23 mouse cellular contexts compared by ENCODE assay signal in the genomic region with DNA sequence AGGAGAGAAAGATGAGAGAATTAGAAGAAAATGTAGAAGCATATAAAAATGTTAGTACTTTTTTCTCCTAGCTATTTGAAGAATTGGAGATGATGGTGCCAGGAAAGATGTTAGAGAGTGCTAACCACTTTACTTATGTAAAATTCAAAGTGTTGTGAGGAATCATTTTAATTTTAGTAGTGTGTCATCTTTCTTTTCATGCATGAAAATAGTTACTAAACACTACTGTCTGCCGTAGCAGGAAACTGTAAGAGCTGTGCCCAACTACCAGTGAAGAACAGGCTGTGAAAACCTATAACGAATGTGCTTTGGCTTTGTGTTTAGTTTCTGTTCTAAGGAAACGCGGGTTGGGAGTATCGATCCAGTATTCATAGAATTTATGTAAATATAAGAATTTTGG.
DNase-seq lines count a peak whose midpoint lies in the region; ATAC-seq and TF ChIP-seq lines count a peak whose summit lies in the region.
"Had no signal": no experiment of that assay in that cellular context is flagged by ENCODE, and none has a peak within 500 bp of the region (broad histone marks: within the 10 kb centered on the region; RNA-seq: fewer than 3 reads in every experiment).

No protein-coding gene starts in this region.

- TF ChIP-seq CTCF in left cerebral cortex, adult 2 months (IDR thresholded peaks at IDR 0.05): no peak
- no peak for TF ChIP-seq CTCF in thymus, adult 2 months (IDR thresholded peaks at IDR 0.05; ENCODE audit: borderline replicate concordance, control insufficient read depth, extremely low read depth, insufficient read depth, low read length, poor library complexity)

- no peak overlapping the region for H3K4me3 ChIP-seq in left cerebral cortex, adult 2 months
- no peak overlapping the region for H3K4me3 ChIP-seq in thymus, adult 2 months (ENCODE audit: control insufficient read depth, insufficient read depth, low read length)

- no peak for TF ChIP-seq POLR2A in thymus, adult 2 months (IDR thresholded peaks at IDR 0.05; ENCODE audit: control insufficient read depth, extremely low read depth, insufficient read depth, low read length, poor library complexity)

- no peak for DNase-seq in frontal cortex, postnatal 14 days (ENCODE audit: low spot score in 2 of 2)
- no peak for DNase-seq in left cerebral cortex, adult 2 months (ENCODE audit: extremely low spot score in 1 of 2, low spot score in 2 of 2)
- no peak for DNase-seq in left cerebral cortex, postnatal 10 days (ENCODE audit: extremely low spot score in 1 of 2, low spot score in 2 of 2)
- peak; percentile 42 for DNase-seq in brain, adult 2 months (ENCODE audit: low read depth, low spot score)
- DNase-seq in telencephalon, adult 2 months (ENCODE audit: low read depth, low spot score): peak; percentile 40
- no peak for DNase-seq in heart, adult 9 months (ENCODE audit: low spot score in 2 of 2)
- DNase-seq in thymus, adult 2 months: no peak
- DNase-seq: adrenal gland, adult 2 months; adrenal gland, adult 8-10 months; adrenal gland, postnatal 10 days; adrenal gland, postnatal 14 days; adrenal gland, postnatal 25 days; adrenal gland, postnatal 36 days; B cell, adult 2 months; cerebellum, adult 11 months; cerebellum, adult 11-12 months; cerebellum, adult 18-20 months had no signal

- no peaks in the 10 kb centered on the region for H3K27me3 ChIP-seq in thymus, adult 2 months (ENCODE audit: control insufficient read depth, insufficient read depth, low read length)
- H3K27me3 ChIP-seq: CH12.LX, Patski had no signal

- no peaks in the 10 kb centered on the region for H3K36me3 ChIP-seq in thymus, adult 2 months (ENCODE audit: control insufficient read depth, insufficient read depth, low read length)
- H3K36me3 ChIP-seq: G1E had no signal

- ATAC-seq in frontal cortex, adult (ENCODE audit: low TSS enrichment): peak; percentile 99
- ATAC-seq: activated CD4-positive, CD25-positive, alpha-beta regulatory T cell, adult 4 months; CD4-positive, CD25-positive, alpha-beta regulatory T cell, adult 4 months; Patski had no signal

- peak overlapping the region; percentile 12; the same call in 1 of the 2 replicates for H3K27ac ChIP-seq in left cerebral cortex, adult 2 months
- H3K27ac ChIP-seq in thymus, adult 2 months (ENCODE audit: control insufficient read depth, insufficient read depth, low read length): no peak overlapping the region

- intact Hi-C loops in left cerebral cortex, adult 2 months (cut with DNase I): no loop called here
- intact Hi-C loops in left cerebral cortex, postnatal 10 days (cut with DNase I): no loop called here

- H3K4me1 ChIP-seq in thymus, adult 2 months (replicated peaks; ENCODE audit: control insufficient read depth, insufficient read depth, low read length): no peaks in the 10 kb centered on the region

- 93% methylated on average over 5 of the region's 5 CpGs for WGBS in thymus, adult 2 months

Comparison
In these comparisons a context has a peak if more than half of its experiments do, and no peak if none do; other contexts are left out.
1. DNase-seq: peak in brain, adult 2 months (single experiment) and telencephalon, adult 2 months (single experiment); none in frontal cortex, postnatal 14 days (0 of 2), left cerebral cortex, adult 2 months (0 of 2), left cerebral cortex, postnatal 10 days (0 of 2), heart, adult 9 months (0 of 2) and thymus, adult 2 months (single experiment).